Mouse (Mus musculus) forebrain, embryonic 10.5 days (tissue): ENCODE data around the gene Mapk12. TPM values are rescaled to one million over a fixed set of nuclear protein-coding genes. Genes with fewer than 3 reads are reported as not detected.
A peak's percentile ranks its signal among the peaks of the same experiment; 100 is the strongest.

Source experiments
- DNase-seq: peaks from one replicate; pipeline ENCODE4 v3.0.0-alpha.2; 2017; ENCODE audit warnings: low spot score; ENCODE audit errors: extremely low spot score
- H3K27ac ChIP-seq: fragments of 300-500 bp; sonication (generic); 2 replicates; pipeline ENCODE4 v1.5.1; 2016; ENCODE audit warnings: mild to moderate bottlenecking
- H3K27me3 ChIP-seq: fragments of 300-500 bp; sonication (generic); 2 replicates; pipeline ENCODE4 v1.6.1; 2016; ENCODE audit warnings: mild to moderate bottlenecking; ENCODE audit not compliant: poor library complexity, severe bottlenecking
- H3K36me3 ChIP-seq: fragments of 300-500 bp; sonication (generic); replicated peaks from 2 replicates; pipeline ENCODE4 v1.6.1; 2016; ENCODE audit warnings: mild to moderate bottlenecking, moderate library complexity
- H3K4me1 ChIP-seq: fragments of 300-500 bp; sonication (generic); 2 replicates; pipeline ENCODE4 v1.6.1; 2016
- H3K4me3 ChIP-seq: fragments of 300-500 bp; sonication (generic); 2 replicates; pipeline ENCODE4 v1.5.1; 2016; ENCODE audit warnings: mild to moderate bottlenecking, moderate library complexity
- H3K9me3 ChIP-seq: fragments of 300-500 bp; sonication (generic); 2 replicates; pipeline ENCODE4 v1.6.1; 2016; ENCODE audit warnings: mild to moderate bottlenecking, moderate library complexity
- WGBS: fragments of 180-500 bp; shearing (Covaris S2); methylation state at CpG from one replicate; pipeline ENCODE4 v1.1.7; 2016; 5-methylcytosine and 5-hydroxymethylcytosine counted together
- polyA plus RNA-seq: library from polyadenylated mRNA; unstranded; fragments of >200 nt; fragmentation: Nextera tagmentation; extraction: Ambion mirVana; gene quantifications from 2 replicates; pipeline ENCODE4 v1.2.1, GENCODE M21; 2016

The Mapk12 gene
- polyA plus RNA-seq, 1 experiment from 2014 or later: 34.9 TPM

- H3K9me3 ChIP-seq: no peaks in the 10 kb centered on the region
- H3K27me3 ChIP-seq: no peaks in the 10 kb centered on the region
- no peak overlapping the region for H3K4me3 ChIP-seq
- no peaks in the 10 kb centered on the region for H3K4me1 ChIP-seq
- WGBS: 93% methylated on average over 9 of the region's 9 CpGs
- no peak for DNase-seq
- no peak overlapping the region for H3K27ac ChIP-seq
- peaks cover 100% of the 10 kb centered on the region for H3K36me3 ChIP-seq
Measured at GRCm38 (mm10) chr15:89161397-89161796, 20.9 kb upstream of the Mapk12 start.

- no peak overlapping the region for H3K27ac ChIP-seq
- no peak for DNase-seq
Measured at GRCm38 (mm10) chr15:89158516-89158915, 18.0 kb upstream of the Mapk12 start.

GRCm38 (mm10) chr15:89157954-89158353, 17.5 kb upstream of the Mapk12 start:
- WGBS: 68% methylated on average over 7 of the region's 7 CpGs
- Histone ChIP-seq H3K27me3 (no peaks in the 10 kb centered on the region), H3K27ac (no peak overlapping the region), H3K4me1 (peaks cover 10% of the 10 kb centered on the region), H3K4me3 (no peak overlapping the region), H3K9me3 (no peaks in the 10 kb centered on the region), H3K36me3 (peaks cover 98% of the 10 kb centered on the region)
- peak; percentile 73 for DNase-seq

More at GRCm38 (mm10) chr15:89158516-89158915, 18.0 kb upstream of the Mapk12 start:
- Histone ChIP-seq H3K27me3 (no peaks in the 10 kb centered on the region), H3K4me3 (no peak overlapping the region), H3K9me3 (no peaks in the 10 kb centered on the region), H3K36me3 (peaks cover 100% of the 10 kb centered on the region), H3K4me1 (peaks cover 7% of the 10 kb centered on the region)
- WGBS: 93% methylated on average over 16 of the region's 16 CpGs

GRCm38 (mm10) chr15:89152312-89152711, 11.8 kb upstream of the Mapk12 start:
- H3K27ac ChIP-seq: peak overlapping the region; percentile 86
- DNase-seq: peak; percentile 81

GRCm38 (mm10) chr15:89150041-89150390, 9.5 kb upstream of the Mapk12 start:
- peaks cover 41% of the 10 kb centered on the region for H3K27me3 ChIP-seq

More at GRCm38 (mm10) chr15:89152312-89152711, 11.8 kb upstream of the Mapk12 start:
- peaks cover 64% of the 10 kb centered on the region for H3K4me1 ChIP-seq
- peaks cover 18% of the 10 kb centered on the region for H3K27me3 ChIP-seq
- peaks cover 41% of the 10 kb centered on the region for H3K36me3 ChIP-seq
- H3K9me3 ChIP-seq: no peaks in the 10 kb centered on the region
- H3K4me3 ChIP-seq: peak overlapping the region; percentile 32; the same call in 1 of the 2 replicates

GRCm38 (mm10) chr15:89149271-89150040, 9.0 kb upstream of the Mapk12 start, which contains the start of gene Mapk11:
Gene Mapk11 (minus strand): TSS chr15:89149628.
- Histone ChIP-seq H3K9me3 (no peaks in the 10 kb centered on the region), H3K4me3 (peak within 1 kb of the TSS; percentile 84), H3K27ac (peak within 1 kb of the TSS; percentile 96), H3K4me1 (peaks cover 83% of the 10 kb centered on the region), H3K36me3 (peaks cover 30% of the 10 kb centered on the region), H3K27me3 (peaks cover 47% of the 10 kb centered on the region)
- WGBS: under 1% methylated on average over 59 of the region's 61 CpGs
- DNase-seq: peak; percentile 65

More at GRCm38 (mm10) chr15:89150041-89150390, 9.5 kb upstream of the Mapk12 start:
- DNase-seq: peak; percentile 53
- Histone ChIP-seq H3K4me3 (peak overlapping the region; percentile 84), H3K9me3 (no peaks in the 10 kb centered on the region), H3K27ac (peak overlapping the region; percentile 96), H3K4me1 (peaks cover 83% of the 10 kb centered on the region), H3K36me3 (peaks cover 30% of the 10 kb centered on the region)
- 1% methylated on average over 13 of the region's 13 CpGs for WGBS

- H3K27me3 ChIP-seq: peaks cover 47% of the 10 kb centered on the region
- DNase-seq: no peak
- peak overlapping the region; percentile 84 for H3K4me3 ChIP-seq
- 4% methylated on average over 25 of the region's 25 CpGs for WGBS
- H3K36me3 ChIP-seq: peaks cover 30% of the 10 kb centered on the region
- no peaks in the 10 kb centered on the region for H3K9me3 ChIP-seq
- H3K27ac ChIP-seq: peak overlapping the region; percentile 96
- peaks cover 77% of the 10 kb centered on the region for H3K4me1 ChIP-seq
Measured at GRCm38 (mm10) chr15:89148496-89149270, 8.2 kb upstream of the Mapk12 start.

- H3K9me3 ChIP-seq: no peaks in the 10 kb centered on the region
- H3K36me3 ChIP-seq: peaks cover 33% of the 10 kb centered on the region
- peaks cover 47% of the 10 kb centered on the region for H3K27me3 ChIP-seq
- H3K27ac ChIP-seq: 0 out of 2 replicates have a peak overlapping the region, but pooled peaks have one; percentile 30
- peak overlapping the region; percentile 84 for H3K4me3 ChIP-seq
- peaks cover 72% of the 10 kb centered on the region for H3K4me1 ChIP-seq
- DNase-seq: no peak
- WGBS: 51% methylated on average over 4 of the region's 4 CpGs
Measured at GRCm38 (mm10) chr15:89147895-89148294, 7.4 kb upstream of the Mapk12 start.

- 25% methylated on average over 10 of the region's 10 CpGs for WGBS
- no peak for DNase-seq
Measured at GRCm38 (mm10) chr15:89147456-89147855, 7.0 kb upstream of the Mapk12 start.

GRCm38 (mm10) chr15:89147024-89147423, 6.5 kb upstream of the Mapk12 start:
- H3K4me3 ChIP-seq: peak overlapping the region; percentile 84
- no peak for DNase-seq
- H3K27me3 ChIP-seq: peaks cover 54% of the 10 kb centered on the region
- peaks cover 42% of the 10 kb centered on the region for H3K36me3 ChIP-seq
- WGBS: 13% methylated on average over 16 of the region's 16 CpGs
- peaks cover 68% of the 10 kb centered on the region for H3K4me1 ChIP-seq
- no peaks in the 10 kb centered on the region for H3K9me3 ChIP-seq
- H3K27ac ChIP-seq: peak overlapping the region; percentile 75

More at GRCm38 (mm10) chr15:89147456-89147855, 7.0 kb upstream of the Mapk12 start:
- peaks cover 68% of the 10 kb centered on the region for H3K4me1 ChIP-seq
- peak overlapping the region; percentile 84 for H3K4me3 ChIP-seq
- no peaks in the 10 kb centered on the region for H3K9me3 ChIP-seq
- 0 out of 2 replicates have a peak overlapping the region, but pooled peaks have one; percentile 30 for H3K27ac ChIP-seq
- H3K27me3 ChIP-seq: peaks cover 50% of the 10 kb centered on the region
- H3K36me3 ChIP-seq: peaks cover 38% of the 10 kb centered on the region

GRCm38 (mm10) chr15:89146537-89146936, 6.0 kb upstream of the Mapk12 start:
- H3K27me3 ChIP-seq: peaks cover 59% of the 10 kb centered on the region

GRCm38 (mm10) chr15:89145813-89146350, 5.4 kb upstream of the Mapk12 start:
- peaks cover 65% of the 10 kb centered on the region for H3K27me3 ChIP-seq

More at GRCm38 (mm10) chr15:89146537-89146936, 6.0 kb upstream of the Mapk12 start:
- peak; percentile 54 for DNase-seq
- Histone ChIP-seq H3K4me1 (peaks cover 68% of the 10 kb centered on the region), H3K4me3 (peak overlapping the region; percentile 84), H3K27ac (peak overlapping the region; percentile 75), H3K9me3 (no peaks in the 10 kb centered on the region), H3K36me3 (peaks cover 42% of the 10 kb centered on the region)
- WGBS: 2% methylated on average over 27 of the region's 27 CpGs

More at GRCm38 (mm10) chr15:89145813-89146350, 5.4 kb upstream of the Mapk12 start:
- no peak overlapping the region for H3K27ac ChIP-seq
- H3K4me1 ChIP-seq: peaks cover 71% of the 10 kb centered on the region
- no peak for DNase-seq
- WGBS: 76% methylated on average over 24 of the region's 24 CpGs
- no peaks in the 10 kb centered on the region for H3K9me3 ChIP-seq
- H3K4me3 ChIP-seq: peak overlapping the region; percentile 84; the same call in 1 of the 2 replicates
- H3K36me3 ChIP-seq: peaks cover 42% of the 10 kb centered on the region
